Mouse (Mus musculus) heart, adult 2 months (tissue): ENCODE measurements at regions not wholly inside any gene's neighbourhood (a gene's known extent, or its start where the extent isn't known, plus 50 kb on each side); places are given as distances from the start of the nearest gene placed in this dataset.
"Not testable (repeated sequence)": the region's sequence is repeated elsewhere in the genome, so short reads cannot be mapped to it uniquely, and the experiment has no call there.

Source experiments
- DNase-seq, 2 experiments: peaks; one replicate each; pipeline ENCODE4 v3.0.0; 2021
- H3K27ac ChIP-seq: fragments of 200-600 bp; 2 replicates; pipeline ENCODE4 v1.8.1; 2022
- H3K27me3 ChIP-seq: fragments of 200-500 bp; 2 replicates; pipeline ENCODE4 v1.6.1; 2012; ENCODE audit warnings: mild to moderate bottlenecking, low read length, inconsistent platforms, mixed read lengths; ENCODE audit not compliant: control insufficient read depth, insufficient read depth
- H3K36me3 ChIP-seq: fragments of 200-500 bp; 2 replicates; pipeline ENCODE4 v1.6.1; 2012; ENCODE audit warnings: low read length, inconsistent platforms; ENCODE audit not compliant: control insufficient read depth, insufficient read depth
- H3K4me1 ChIP-seq: fragments of 200-500 bp; 2 replicates; pipeline ENCODE4 v1.6.1; 2011; ENCODE audit warnings: low read length; ENCODE audit not compliant: control insufficient read depth, insufficient read depth
- H3K4me3 ChIP-seq: fragments of 200-600 bp; 2 replicates; pipeline ENCODE4 v1.8.1; 2022
- H3K79me2 ChIP-seq: fragments of 200-500 bp; replicated peaks from 2 replicates; pipeline ENCODE4 v1.6.1; 2012; ENCODE audit warnings: mild to moderate bottlenecking, inconsistent platforms, low read length, moderate library complexity, mixed read lengths; ENCODE audit not compliant: control insufficient read depth, insufficient read depth
- H3K9ac ChIP-seq: fragments of 200-500 bp; 2 replicates; pipeline ENCODE4 v1.6.1; 2012; ENCODE audit warnings: low read depth, mild to moderate bottlenecking, control low read depth, inconsistent platforms, low read length, mixed read lengths
- CTCF ChIP-seq: fragments of 200-600 bp; IDR thresholded peaks from 2 replicates; pipeline ENCODE4 v1.8.1; 2022; ENCODE audit warnings: antibody characterized with exemption, mild to moderate bottlenecking, moderate library complexity
- EP300 ChIP-seq: fragments of 200-500 bp; IDR thresholded peaks from 2 replicates; pipeline ENCODE4 v1.6.1; 2011; ENCODE audit warnings: low read depth, low read length, control low read depth; ENCODE audit not compliant: insufficient read depth
- POLR2A ChIP-seq: fragments of 200-500 bp; IDR thresholded peaks from 2 replicates; pipeline ENCODE4 v1.6.1; 2011; ENCODE audit warnings: mild to moderate bottlenecking, low read depth, low read length, control low read depth; ENCODE audit not compliant: insufficient read depth
- WGBS: fragments of 180-500 bp; shearing (Covaris S2); methylation state at CpG from one replicate; pipeline ENCODE4 v1.1.7; 2018; 5-methylcytosine and 5-hydroxymethylcytosine counted together
- intact Hi-C: fragments of 180-260 bp; cut with DNase I; formaldehyde crosslinking; loops from one replicate; pipeline ENCODE4 v1.15.1; 2025

DNA sequence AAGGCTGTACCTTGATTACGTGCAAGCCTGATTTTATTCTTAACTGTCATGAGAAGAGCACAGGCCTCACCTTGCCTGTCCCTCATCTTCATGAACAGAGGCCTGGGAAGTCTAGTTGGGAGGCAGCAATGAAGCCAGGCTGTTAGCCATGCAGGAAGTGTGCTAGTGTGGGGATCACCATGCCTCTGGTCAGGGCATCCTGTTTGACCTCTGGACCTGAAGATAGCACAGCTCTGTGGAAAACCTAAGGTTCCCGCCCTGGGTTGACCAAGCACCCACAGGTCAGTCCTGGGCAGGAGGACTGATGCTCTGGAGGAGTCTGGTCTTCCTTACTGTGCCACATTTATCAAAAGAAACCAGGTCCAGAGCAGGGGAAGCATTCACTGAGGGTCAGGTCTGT lies 157.6 kb downstream of the Gm906 start:
- H3K36me3 ChIP-seq, result no peaks in the 10 kb centered on the region
- no peak for DNase-seq
- intact Hi-C loops, result loop anchor here (10.0 kb wide), 1 partner anchor 142 kb away; no protein-coding TSS in a partner anchor
- H3K4me1 ChIP-seq, result no peaks in the 10 kb centered on the region
- no peak overlapping the region for H3K27ac ChIP-seq
- 48% methylated on average over 2 of the region's 2 CpGs for WGBS
- H3K27me3 ChIP-seq, result no peaks in the 10 kb centered on the region
- no peak overlapping the region for H3K9ac ChIP-seq
- TF ChIP-seq EP300 (no peak), POLR2A (no peak), CTCF (no peak)
- H3K4me3 ChIP-seq, result no peak overlapping the region
- H3K79me2 ChIP-seq, result no peaks in the 10 kb centered on the region

GRCm38 (mm10) chr13:50064841-50065240 lies 185.3 kb downstream of the Gm906 start:
- Histone ChIP-seq H3K79me2 (no peaks in the 10 kb centered on the region), H3K9ac (no peak overlapping the region), H3K27ac (no peak overlapping the region), H3K4me1 (no peaks in the 10 kb centered on the region), H3K4me3 (no peak overlapping the region), H3K36me3 (no peaks in the 10 kb centered on the region), H3K27me3 (no peaks in the 10 kb centered on the region)
- 64% methylated on average over 4 of the region's 4 CpGs for WGBS
- intact Hi-C loops, result no loop called here
- TF ChIP-seq POLR2A (no peak), EP300 (no peak)
- DNase-seq, result no peak

DNA sequence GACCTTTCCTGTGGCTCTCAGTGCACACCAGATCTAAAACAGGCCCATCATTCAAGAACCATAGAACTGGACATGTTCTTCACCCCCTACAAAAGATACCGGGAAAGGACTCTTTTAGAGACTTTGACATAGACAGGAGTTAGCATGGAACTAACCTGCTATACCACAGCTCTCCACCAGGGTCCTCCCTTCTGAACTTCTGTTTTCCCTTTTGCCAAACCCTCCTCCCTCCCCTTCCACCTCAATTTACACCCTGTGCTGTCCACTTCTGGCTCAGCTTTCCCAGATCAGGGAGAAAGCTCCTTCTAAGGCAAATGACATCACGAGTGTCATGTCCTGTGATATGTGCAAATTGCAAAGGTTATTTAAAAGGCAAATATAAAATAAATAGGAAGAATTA lies 185.7 kb downstream of the Gm906 start:
- H3K27ac ChIP-seq, DNase-seq, H3K4me1 ChIP-seq, H3K79me2 ChIP-seq, intact Hi-C loops, H3K36me3 ChIP-seq, H3K27me3 ChIP-seq, H3K4me3 ChIP-seq, H3K9ac ChIP-seq: not testable (repeated sequence)
- peak; percentile 19; the same call in 1 of the 2 replicates for TF ChIP-seq CTCF
- 60% methylated on average over 2 of the region's 2 CpGs for WGBS

DNA sequence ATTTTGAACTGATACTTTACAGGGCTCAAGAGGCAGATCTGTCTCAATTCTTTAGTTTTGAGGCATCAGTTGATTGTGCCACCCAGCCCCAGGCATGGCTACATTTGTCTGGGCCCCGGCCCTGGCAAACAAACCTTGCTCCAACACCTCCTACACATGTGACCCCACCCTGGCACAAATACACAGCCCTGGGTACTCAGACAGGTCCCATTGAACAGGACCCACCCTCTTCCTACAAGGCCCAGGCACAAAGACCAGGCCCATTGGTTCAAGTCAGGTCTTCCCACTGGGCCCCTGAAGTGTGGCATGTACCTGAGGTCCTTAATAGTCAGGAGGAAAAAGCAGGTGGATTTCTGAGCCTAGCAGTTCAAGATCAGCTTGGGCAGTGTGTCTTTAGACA lies 190.4 kb downstream of the Gm906 start:
- H3K27ac ChIP-seq, H3K79me2 ChIP-seq, DNase-seq, H3K27me3 ChIP-seq, intact Hi-C loops, H3K9ac ChIP-seq, H3K4me3 ChIP-seq, H3K4me1 ChIP-seq, H3K36me3 ChIP-seq: not testable (repeated sequence)
- 85% methylated on average over 1 of the region's 1 CpGs for WGBS

DNA sequence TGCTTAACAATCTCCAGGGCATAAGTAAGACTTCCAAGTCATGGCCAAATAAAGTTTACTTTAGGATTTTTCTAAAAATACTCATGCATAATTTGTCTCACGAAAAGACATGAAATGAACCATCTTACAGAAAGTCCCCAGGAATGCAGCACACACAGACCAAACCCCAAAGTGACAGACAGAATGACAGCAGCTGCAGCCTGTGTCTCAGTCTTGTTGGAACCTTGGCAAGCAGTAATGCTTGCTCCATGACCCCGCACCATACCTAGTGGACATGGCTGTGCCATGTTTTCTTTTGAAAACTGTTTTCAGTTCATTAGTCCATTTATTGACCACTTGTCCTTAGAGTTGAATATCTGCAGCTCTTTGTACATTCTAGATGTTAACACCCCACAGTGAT lies 191.1 kb downstream of the Gm906 start:
- H3K9ac ChIP-seq, H3K79me2 ChIP-seq, H3K27ac ChIP-seq, intact Hi-C loops, H3K36me3 ChIP-seq, H3K27me3 ChIP-seq, H3K4me1 ChIP-seq, H3K4me3 ChIP-seq, DNase-seq: not testable (repeated sequence)
- WGBS, result 80% methylated on average over 2 of the region's 2 CpGs

GRCm38 (mm10) chr13:50051746-50052145 lies 198.4 kb downstream of the Gm906 start:
- H3K9ac ChIP-seq, H3K79me2 ChIP-seq, H3K4me3 ChIP-seq, intact Hi-C loops, H3K36me3 ChIP-seq, H3K4me1 ChIP-seq, DNase-seq, H3K27ac ChIP-seq, H3K27me3 ChIP-seq: not testable (repeated sequence)

DNA sequence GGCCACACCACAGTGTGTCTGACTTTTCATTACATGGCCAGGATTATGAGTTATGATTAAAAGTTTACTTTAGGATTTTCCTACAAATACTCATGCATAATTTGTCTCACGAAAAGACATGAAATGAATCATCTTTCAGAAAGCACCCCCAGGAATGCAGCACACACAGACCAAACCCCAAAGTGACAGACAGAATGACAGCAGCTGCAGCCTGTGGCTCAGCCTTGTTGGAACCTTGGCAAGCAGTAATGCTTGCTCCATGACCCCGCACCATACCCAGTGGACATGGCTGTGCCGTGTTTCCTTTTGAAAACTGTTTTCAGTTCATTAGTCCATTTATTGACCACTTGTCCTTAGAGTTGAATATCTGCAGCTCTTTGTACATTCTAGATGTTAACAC lies 199.0 kb downstream of the Gm906 start:
- H3K27me3 ChIP-seq, DNase-seq, H3K4me3 ChIP-seq, H3K79me2 ChIP-seq, H3K4me1 ChIP-seq, intact Hi-C loops, H3K27ac ChIP-seq, H3K36me3 ChIP-seq, H3K9ac ChIP-seq: not testable (repeated sequence)
- WGBS, result 74% methylated on average over 3 of the region's 3 CpGs
